9 mouse cellular contexts compared by ENCODE assay signal in the genomic region with DNA sequence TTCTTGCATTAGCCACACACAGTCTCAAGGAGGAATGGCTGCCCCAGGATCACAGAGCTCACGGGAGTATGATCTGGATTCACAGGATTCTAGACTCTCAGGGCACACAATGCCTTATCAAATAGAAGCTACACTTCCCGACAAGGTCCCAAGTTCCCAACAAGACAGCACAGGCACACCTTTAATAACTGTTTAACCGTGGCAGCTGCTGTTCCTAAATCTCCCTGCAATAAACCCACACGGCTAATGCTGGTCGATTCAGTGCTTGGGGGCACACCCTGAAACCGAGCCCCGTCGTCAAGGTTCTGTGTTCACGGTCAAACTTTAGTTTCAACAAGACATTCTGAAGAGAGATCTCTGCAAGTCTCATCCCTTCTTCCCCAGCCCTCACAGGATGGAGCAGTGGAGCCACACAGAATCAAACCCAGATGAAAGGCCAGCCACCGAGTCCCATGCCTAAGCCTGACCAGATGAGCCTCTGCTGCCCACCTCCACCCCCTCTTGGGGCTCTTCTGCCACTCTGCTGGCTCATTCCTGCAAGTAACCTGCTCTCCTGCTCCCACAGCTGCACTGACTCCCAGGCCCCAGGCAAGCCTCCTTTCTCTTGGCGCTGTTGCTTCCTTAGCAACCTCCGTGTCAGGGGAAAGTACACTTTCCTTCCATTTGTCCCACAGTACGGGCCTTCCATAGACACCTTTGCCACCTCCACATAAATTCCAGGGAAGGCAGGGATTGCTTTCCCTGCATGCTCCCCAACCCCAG.
DNase-seq lines count a peak whose midpoint lies in the region; ATAC-seq and TF ChIP-seq lines count a peak whose summit lies in the region.
"Had no signal": no experiment of that assay in that cellular context is flagged by ENCODE, and none has a peak within 500 bp of the region (broad histone marks: within the 10 kb centered on the region; RNA-seq: fewer than 3 reads in every experiment).

No protein-coding gene starts in this region.

- H3K9me3 ChIP-seq in heart, embryonic 11.5 days (replicated peaks; ENCODE audit: control insufficient read depth, low read length): no peaks in the 10 kb centered on the region
- H3K9me3 ChIP-seq in forebrain, embryonic 10.5 days: no peaks in the 10 kb centered on the region
- no peaks in the 10 kb centered on the region for H3K9me3 ChIP-seq in hindbrain, postnatal 0 days (ENCODE audit: low read length)
- no peaks in the 10 kb centered on the region for H3K9me3 ChIP-seq in midbrain, postnatal 0 days (ENCODE audit: low read length)
- H3K9me3 ChIP-seq: limb, embryonic 15.5 days had no signal

- DNase-seq in heart, postnatal 10 days: no peak
- no peak for DNase-seq in forebrain, embryonic 10.5 days (ENCODE audit: extremely low spot score, low spot score)
- no peak for DNase-seq in hindbrain, postnatal 0 days (ENCODE audit: low spot score)
- DNase-seq in midbrain, postnatal 0 days (ENCODE audit: low spot score): no peak
- DNase-seq in lung, postnatal 4 days: no peak
- DNase-seq in cerebellum, adult 8-10 months: no peak
- no peak for DNase-seq in thymus, postnatal 25 days

- no peaks in the 10 kb centered on the region for H3K27me3 ChIP-seq in heart, embryonic 11.5 days (ENCODE audit: control insufficient read depth, insufficient read depth, low read length)
- H3K27me3 ChIP-seq in forebrain, embryonic 10.5 days (ENCODE audit: poor library complexity, severe bottlenecking): no peaks in the 10 kb centered on the region
- no peaks in the 10 kb centered on the region for H3K27me3 ChIP-seq in hindbrain, postnatal 0 days (ENCODE audit: insufficient read depth, low read length)
- H3K27me3 ChIP-seq in midbrain, postnatal 0 days (ENCODE audit: insufficient read depth, low read length): no peaks in the 10 kb centered on the region
- H3K27me3 ChIP-seq: limb, embryonic 15.5 days had no signal

- 0 out of 2 replicates have a peak overlapping the region, but pooled peaks have one; percentile 10 for H3K9ac ChIP-seq in heart, embryonic 11.5 days (ENCODE audit: low read depth, low read length)
- H3K9ac ChIP-seq in hindbrain, postnatal 0 days (replicated peaks; ENCODE audit: low read length): no peak overlapping the region; the same call in 1 of the 2 replicates
- peak overlapping the region; percentile 24; the same call in 1 of the 2 replicates for H3K9ac ChIP-seq in midbrain, postnatal 0 days (replicated peaks; ENCODE audit: low read length, poor library complexity, severe bottlenecking)
- H3K9ac ChIP-seq: limb, embryonic 15.5 days had no signal

- ATAC-seq in heart, embryonic 11.5 days (replicated peaks; ENCODE audit: insufficient number of reproducible peaks, low FRiP score, low TSS enrichment): no peak
- peak; percentile 6; the same call in 1 of the 2 replicates for ATAC-seq in hindbrain, postnatal 0 days
- ATAC-seq in midbrain, postnatal 0 days (ENCODE audit: low FRiP score): no peak

- TF ChIP-seq CTCF in hindbrain, postnatal 0 days (IDR thresholded peaks at IDR 0.05; ENCODE audit: low read depth): no peak
- no peak for TF ChIP-seq CTCF in midbrain, postnatal 0 days (IDR thresholded peaks at IDR 0.05)

- intact Hi-C loops in heart, postnatal 10 days (cut with DNase I): loop anchor here (2.0 to 5.0 kb wide), 2 partner anchors 242 to 329 kb away; no protein-coding TSS in a partner anchor

- H3K27ac ChIP-seq in heart, embryonic 11.5 days (ENCODE audit: low read depth, low read length): no peak overlapping the region
- H3K27ac ChIP-seq in forebrain, embryonic 10.5 days: peak overlapping the region; percentile 69
- H3K27ac ChIP-seq in hindbrain, postnatal 0 days: peak overlapping the region; percentile 41; the same call in 1 of the 2 replicates
- H3K27ac ChIP-seq in midbrain, postnatal 0 days (ENCODE audit: low read depth, low read length): peak overlapping the region; percentile 51; the same call in 1 of the 2 replicates
- H3K27ac ChIP-seq: limb, embryonic 15.5 days had no signal

- H3K4me1 ChIP-seq in heart, embryonic 11.5 days (ENCODE audit: control insufficient read depth, insufficient read depth, low read length): 0 out of 2 replicates have a peak, but pooled peaks cover 3% of the 10 kb centered on the region
- peaks cover 11% of the 10 kb centered on the region for H3K4me1 ChIP-seq in forebrain, embryonic 10.5 days
- H3K4me1 ChIP-seq in hindbrain, postnatal 0 days (ENCODE audit: insufficient read depth, low read length): peaks cover 6% of the 10 kb centered on the region; the same call in 1 of the 2 replicates
- H3K4me1 ChIP-seq in midbrain, postnatal 0 days (ENCODE audit: insufficient read depth, low read length): peaks cover 9% of the 10 kb centered on the region

- H3K4me2 ChIP-seq in heart, embryonic 11.5 days: no peak overlapping the region
- H3K4me2 ChIP-seq in hindbrain, postnatal 0 days (ENCODE audit: low read depth, low read length): no peak overlapping the region
- H3K4me2 ChIP-seq in midbrain, postnatal 0 days (ENCODE audit: low read depth, low read length, poor library complexity, severe bottlenecking): no peak overlapping the region
- H3K4me2 ChIP-seq: limb, embryonic 15.5 days had no signal

- no peaks in the 10 kb centered on the region for H3K36me3 ChIP-seq in heart, embryonic 11.5 days (ENCODE audit: control insufficient read depth, insufficient read depth, low read length)
- no peaks in the 10 kb centered on the region for H3K36me3 ChIP-seq in forebrain, embryonic 10.5 days (replicated peaks)
- H3K36me3 ChIP-seq in hindbrain, postnatal 0 days (ENCODE audit: insufficient read depth, low read length): no peaks in the 10 kb centered on the region
- no peaks in the 10 kb centered on the region for H3K36me3 ChIP-seq in midbrain, postnatal 0 days (ENCODE audit: insufficient read depth, low read length)
- H3K36me3 ChIP-seq: limb, embryonic 15.5 days had no signal

- 77% methylated on average over 13 of the region's 13 CpGs for WGBS in heart, embryonic 11.5 days (ENCODE audit: insufficient replicate concordance)
- WGBS in forebrain, embryonic 10.5 days: 78% methylated on average over 13 of the region's 13 CpGs
- WGBS in hindbrain, postnatal 0 days: 62% methylated on average over 13 of the region's 13 CpGs
- 72% methylated on average over 13 of the region's 13 CpGs for WGBS in midbrain, postnatal 0 days

- H3K4me3 ChIP-seq in heart, embryonic 11.5 days (ENCODE audit: low read depth, low read length): no peak overlapping the region
- H3K4me3 ChIP-seq in forebrain, embryonic 10.5 days: no peak overlapping the region
- H3K4me3 ChIP-seq in hindbrain, postnatal 0 days (ENCODE audit: low read length): no peak overlapping the region
- H3K4me3 ChIP-seq in midbrain, postnatal 0 days (ENCODE audit: low read depth, low read length): no peak overlapping the region
- H3K4me3 ChIP-seq: limb, embryonic 15.5 days had no signal
